Mouse (Mus musculus) gastrocnemius, postnatal 14 days (tissue): ENCODE data around the gene Snrpd3. TPM values are rescaled to one million over a fixed set of nuclear protein-coding genes. Genes with fewer than 3 reads are reported as not detected.
"Not testable (repeated sequence)": the region's sequence is repeated elsewhere in the genome, so short reads cannot be mapped to it uniquely, and the experiment has no call there.

Experiments
- DNase-seq: peaks from one replicate; pipeline ENCODE4 v3.0.0; 2021; ENCODE audit warnings: mixed read lengths
- intact Hi-C: fragments of 180-260 bp; cut with DNase I; formaldehyde crosslinking; loops from one replicate; pipeline ENCODE4 v1.15.1; 2025; ENCODE audit warnings: low total_unique reads
- total RNA-seq, 2 experiments: library from RNA; stranded (reverse); gene quantifications; 2 replicates each; pipeline ENCODE4 v1.2.3; 2021

Gene Snrpd3
- total RNA-seq, 2 experiments from 2014 or later, result 103 to 108 TPM

DNA sequence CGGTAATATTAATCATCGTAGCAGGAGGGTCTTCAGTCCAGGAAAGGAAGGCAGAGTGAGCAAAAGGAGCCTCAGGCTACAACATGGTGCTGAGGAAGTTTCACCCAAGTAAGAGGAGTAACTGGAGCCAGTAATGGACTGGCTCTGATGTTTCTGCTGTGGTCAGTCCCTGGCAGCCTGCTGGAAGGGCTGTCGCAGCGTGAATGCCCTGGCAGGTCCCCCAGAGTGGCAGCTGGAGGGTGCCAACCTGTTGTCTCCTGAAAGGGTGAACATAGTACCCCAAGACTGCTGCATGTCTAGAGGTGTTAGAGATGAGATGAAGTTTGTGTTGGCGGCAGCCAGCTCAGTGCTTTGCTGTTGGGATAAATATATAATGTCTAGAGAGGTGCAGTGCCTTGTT, 3.2 kb downstream of the Snrpd3 start:
- peak; percentile 52 for DNase-seq
- intact Hi-C loops, result no loop called here

DNA sequence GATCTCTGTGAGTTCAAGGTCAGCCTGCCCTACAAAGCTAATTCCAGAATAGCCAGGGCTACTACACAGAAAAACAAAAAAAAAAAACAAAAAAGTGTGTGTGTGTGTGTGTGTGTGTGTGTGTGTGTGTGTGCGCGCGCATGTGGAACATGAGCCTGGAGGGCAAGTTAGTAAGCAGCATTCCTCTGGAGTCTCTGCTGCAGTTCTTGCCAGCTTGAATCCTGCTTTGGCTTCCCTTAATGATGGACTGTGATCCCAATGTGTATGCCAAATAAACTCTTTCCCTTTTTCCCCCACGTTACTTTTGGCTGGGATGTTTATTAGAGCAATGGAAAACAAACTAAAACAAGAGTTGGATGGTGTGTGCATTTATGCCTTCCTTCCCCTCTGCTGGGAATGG, 4.3 kb downstream of the Snrpd3 start:
- no peak for DNase-seq
- intact Hi-C loops, result no loop called here

DNA sequence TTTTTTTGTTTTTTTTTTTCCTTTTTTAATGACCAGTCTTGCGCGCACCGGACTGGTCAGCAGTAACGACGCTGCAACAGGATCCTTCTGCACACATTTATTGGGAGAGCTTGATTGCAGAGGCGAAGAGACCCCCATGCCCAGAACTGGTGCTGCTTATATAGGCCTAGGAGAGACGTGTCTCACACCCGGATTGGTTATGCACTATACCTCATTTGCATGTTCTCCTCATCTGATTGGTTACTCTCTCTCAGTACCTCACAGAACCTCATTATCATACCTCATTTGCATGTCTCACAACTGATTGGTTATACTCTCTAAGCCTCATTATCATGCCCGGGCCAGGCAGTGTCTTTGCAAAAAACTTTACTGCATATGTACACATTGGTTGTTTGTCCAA, 8.1 kb downstream of the Snrpd3 start:
- not testable (repeated sequence) for DNase-seq

DNA sequence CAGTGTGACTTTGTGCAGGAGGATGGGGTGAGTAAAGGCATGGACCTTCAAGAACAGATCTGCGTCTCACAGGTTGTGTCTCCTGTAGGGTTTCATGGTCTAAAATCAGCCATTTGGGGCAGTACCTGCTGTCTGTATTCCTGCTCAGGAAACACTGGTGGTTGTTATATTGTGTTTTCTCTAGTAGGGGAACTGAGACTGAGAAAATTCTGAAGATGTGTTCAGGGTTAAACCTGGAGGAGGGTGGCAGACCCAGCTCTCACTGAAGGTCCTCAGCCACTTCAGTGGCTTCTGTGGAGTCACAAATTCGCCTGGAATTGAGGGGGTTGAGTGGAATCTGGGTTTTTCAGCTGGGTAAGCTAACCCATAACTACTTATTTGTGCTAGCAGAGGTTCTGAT, 13.0 kb downstream of the Snrpd3 start:
- intact Hi-C loops, result no loop called here
- no peak for DNase-seq

More for the DNA sequence above, 8.1 kb downstream of the Snrpd3 start:
- intact Hi-C loops, result not testable (repeated sequence)

- intact Hi-C loops, result no loop called here
Measured at GRCm38 (mm10) chr10:75531532-75532090, 14.3 kb downstream of the Snrpd3 start.

DNA sequence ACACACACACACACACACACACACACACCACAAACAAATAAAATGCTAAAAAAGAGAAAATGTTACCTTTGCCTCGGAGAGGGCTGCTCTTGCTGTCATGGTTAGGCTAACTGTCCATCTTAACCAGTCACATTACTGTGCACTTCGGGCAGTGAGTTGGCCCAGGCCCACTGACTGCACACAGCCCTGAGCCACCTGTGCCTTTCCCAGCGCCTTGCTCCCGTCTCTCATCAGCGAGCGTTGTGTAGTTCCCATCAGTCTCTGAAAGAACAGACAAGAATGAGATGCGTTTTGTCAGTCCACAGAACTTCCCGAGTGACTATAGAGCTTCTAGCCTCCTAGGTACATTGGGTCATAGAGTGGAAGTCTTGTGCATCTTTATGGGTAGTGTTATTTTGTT, 16.9 kb downstream of the Snrpd3 start:
- intact Hi-C loops, result no loop called here
- DNase-seq, result no peak

More at GRCm38 (mm10) chr10:75531532-75532090, 14.3 kb downstream of the Snrpd3 start:
- DNase-seq, result no peak

GRCm38 (mm10) chr10:75534934-75535333, 17.6 kb downstream of the Snrpd3 start:
- no peak for DNase-seq
- intact Hi-C loops, result no loop called here

- intact Hi-C loops, result no loop called here
- no peak for DNase-seq
Measured at GRCm38 (mm10) chr10:75535423-75535822, 18.1 kb downstream of the Snrpd3 start.

DNA sequence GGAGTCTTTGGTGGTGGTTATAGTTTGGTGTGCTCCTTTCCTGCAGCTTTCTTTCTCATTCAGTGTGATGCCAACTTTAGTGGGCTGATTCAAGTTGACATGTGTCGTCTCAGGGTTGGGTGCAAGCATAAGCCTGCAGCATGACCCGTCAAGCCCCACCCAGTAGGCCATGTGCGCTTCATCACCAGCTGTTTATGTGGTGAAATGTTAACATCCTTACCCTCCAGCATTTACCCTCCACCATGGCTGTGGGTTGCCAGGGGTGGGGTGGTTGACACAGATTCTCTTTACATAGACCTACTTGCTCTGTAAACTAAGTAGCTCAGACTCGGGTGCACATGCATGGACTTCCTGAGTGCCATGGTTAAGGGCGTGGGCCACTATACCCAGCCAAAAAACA, 18.8 kb downstream of the Snrpd3 start:
- DNase-seq, result no peak
- intact Hi-C loops, result no loop called here

GRCm38 (mm10) chr10:75547901-75548300, 30.6 kb downstream of the Snrpd3 start:
- no peak for DNase-seq
- intact Hi-C loops, result no loop called here

DNA sequence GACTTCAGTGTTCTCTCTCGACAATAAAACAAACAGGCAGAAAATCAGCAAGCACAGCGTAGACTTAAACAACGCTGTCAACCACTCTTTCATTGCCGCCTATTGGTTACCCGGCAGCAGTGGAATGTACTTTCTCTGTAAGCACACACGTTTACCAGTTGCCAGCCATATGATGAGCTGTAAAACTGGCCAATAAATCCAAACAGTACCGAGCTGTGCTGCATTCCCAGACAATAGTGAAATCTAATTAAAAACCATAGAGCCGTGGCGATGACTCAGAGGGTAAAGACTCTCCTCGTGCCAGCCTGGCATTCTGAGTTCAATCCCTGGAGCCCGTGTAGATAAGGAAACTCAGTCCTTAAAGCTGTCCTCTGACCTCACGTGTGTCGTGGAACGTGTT, 31.1 kb downstream of the Snrpd3 start:
- DNase-seq, result no peak
- intact Hi-C loops, result no loop called here

- no peak for DNase-seq
- intact Hi-C loops, result no loop called here
Measured at GRCm38 (mm10) chr10:75549886-75550285, 32.5 kb downstream of the Snrpd3 start.

DNA sequence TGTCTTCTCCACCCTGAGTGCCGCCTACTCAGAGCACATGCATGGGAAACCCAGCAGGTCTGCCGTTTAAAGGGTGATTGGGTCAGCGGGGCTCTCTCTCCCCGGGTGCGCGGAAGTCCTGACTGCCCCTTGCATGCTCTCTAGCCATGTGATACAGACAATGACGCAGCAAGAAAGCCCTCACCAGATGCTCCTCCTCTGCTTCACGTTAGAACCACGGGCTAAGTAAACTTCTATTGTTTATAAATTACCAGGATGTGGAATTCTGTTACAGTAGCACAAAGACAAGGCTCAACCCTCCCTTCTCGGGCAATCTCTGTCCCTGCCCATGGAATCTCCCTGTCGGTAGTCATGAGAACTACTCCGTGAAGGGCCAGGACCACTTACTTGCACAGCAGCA, 33.8 kb downstream of the Snrpd3 start:
- no peak for DNase-seq
- intact Hi-C loops, result no loop called here

- intact Hi-C loops, result no loop called here
- DNase-seq, result no peak
Measured at GRCm38 (mm10) chr10:75552106-75552505, 34.8 kb downstream of the Snrpd3 start.

- intact Hi-C loops, result no loop called here
- DNase-seq, result no peak
Measured at GRCm38 (mm10) chr10:75552701-75553450, 35.5 kb downstream of the Snrpd3 start.

DNA sequence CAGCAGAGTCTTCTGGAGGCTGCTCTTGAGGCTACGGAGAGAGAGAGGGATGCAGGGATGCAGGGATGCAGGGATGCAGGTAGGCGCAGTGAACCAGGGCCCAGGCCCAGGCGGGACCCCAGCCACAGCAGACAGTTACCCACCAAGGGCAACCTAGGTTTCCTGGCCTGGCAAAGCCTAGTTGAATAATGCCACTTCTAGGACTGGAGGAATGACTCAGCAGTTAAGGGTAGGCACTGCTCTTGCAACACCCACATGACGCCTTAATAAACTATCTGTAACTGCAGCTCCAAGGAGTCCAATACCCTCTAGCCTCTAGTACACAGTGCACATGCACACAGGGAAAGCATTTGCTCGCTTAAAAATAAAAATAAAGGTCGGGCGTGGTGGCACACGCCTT, 36.7 kb downstream of the Snrpd3 start:
- intact Hi-C loops, result no loop called here
- DNase-seq, result no peak

DNA sequence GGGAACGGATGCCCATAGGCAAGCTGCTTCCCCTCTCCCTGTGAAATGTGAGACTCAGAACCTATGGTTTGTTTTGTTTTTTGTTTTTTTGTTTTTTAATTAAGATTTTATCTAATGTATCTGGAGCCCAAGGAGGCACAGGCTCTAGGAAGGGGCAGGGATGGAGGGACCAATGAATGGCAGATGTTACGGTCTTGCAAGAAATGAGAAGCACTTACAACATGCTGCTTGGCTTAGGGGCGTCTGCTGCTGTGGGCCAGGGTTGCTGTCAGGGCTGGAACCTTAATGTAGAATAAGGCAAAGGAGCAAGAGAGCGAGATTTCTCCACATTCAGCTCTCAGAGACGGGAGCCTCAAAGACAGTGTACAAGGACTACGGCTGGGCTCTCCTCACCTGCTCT, 38.2 kb downstream of the Snrpd3 start:
- intact Hi-C loops, result no loop called here
- no peak for DNase-seq

DNA sequence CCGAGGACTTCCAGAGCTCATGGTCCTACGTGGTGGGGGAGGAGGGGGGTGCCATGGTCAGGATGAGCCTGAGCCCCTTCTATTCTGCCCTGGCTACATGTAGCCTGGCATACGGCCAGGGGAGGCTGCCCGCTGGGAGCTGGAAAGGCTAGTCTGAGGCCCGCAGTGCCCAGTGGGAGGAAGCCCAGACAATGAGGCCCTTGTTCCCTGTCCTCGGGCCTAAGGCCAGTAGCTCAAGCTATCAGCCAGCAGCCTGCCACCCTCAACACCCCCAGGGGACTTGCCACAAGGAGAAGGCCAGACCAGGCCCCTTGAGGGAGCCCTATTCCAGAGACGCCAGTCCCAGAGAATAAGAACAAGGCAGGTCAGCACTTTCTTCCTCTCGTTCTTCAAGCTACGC, 38.7 kb downstream of the Snrpd3 start:
- intact Hi-C loops, result no loop called here
- DNase-seq, result peak; percentile 39

- intact Hi-C loops, result no loop called here
- DNase-seq, result no peak
Measured at GRCm38 (mm10) chr10:75558515-75558914, 41.2 kb downstream of the Snrpd3 start.

- DNase-seq, result no peak
- intact Hi-C loops, result no loop called here
Measured at GRCm38 (mm10) chr10:75559041-75559675, 41.8 kb downstream of the Snrpd3 start.
